Mouse (Mus musculus) liver, embryonic 14.5 days (tissue): ENCODE measurements around the gene Gpr87. TPM values are rescaled to one million over a fixed set of nuclear protein-coding genes. Genes with fewer than 3 reads are reported as not detected.
A peak's percentile ranks its signal among the peaks of the same experiment; 100 is the strongest.

ENCODE experiments used
- ATAC-seq: fragments of 200-750 bp; cut with Nextera tagmentation; 2 replicates; pipeline ENCODE4 v1.8.0; 2017; ENCODE audit warnings: moderate number of reproducible peaks, mild to moderate bottlenecking, moderate library complexity; ENCODE audit not compliant: insufficient read depth
- DNase-seq, 3 experiments: peaks; one replicate each; pipeline ENCODE4 v3.0.0-alpha.2; 2012 to 2013; ENCODE audit warnings: low read depth in 3 of 3, low spot score in 3 of 3
- H3K27ac ChIP-seq: fragments of 300-500 bp; sonication (generic); 2 replicates; pipeline ENCODE4 v1.5.1; 2014; ENCODE audit warnings: moderate library complexity, mild to moderate bottlenecking, control low read depth, inconsistent platforms
- H3K27me3 ChIP-seq: fragments of 300-500 bp; sonication (generic); 2 replicates; pipeline ENCODE4 v1.6.1; 2014; ENCODE audit warnings: mild to moderate bottlenecking, low read length, moderate library complexity; ENCODE audit not compliant: control insufficient read depth, insufficient read depth
- H3K36me3 ChIP-seq: fragments of 300-500 bp; sonication (generic); replicated peaks from 2 replicates; pipeline ENCODE4 v1.6.1; 2014; ENCODE audit warnings: low read depth; ENCODE audit not compliant: control insufficient read depth, insufficient read depth
- H3K4me1 ChIP-seq, 2 experiments: fragments of 200-500 bp in 1 of 2; fragments of 300-500 bp in 1 of 2; sonication (generic) in 1 of 2; replicated peaks; 2 replicates each; pipeline ENCODE4 v1.6.1; 2012 to 2014; ENCODE audit warnings: antibody characterized with exemption in 1 of 2, inconsistent platforms in 1 of 2, low read length in 1 of 2; ENCODE audit not compliant: control insufficient read depth in 2 of 2, insufficient read depth in 2 of 2
- H3K4me2 ChIP-seq: fragments of 300-500 bp; sonication (generic); 2 replicates; pipeline ENCODE4 v1.6.1; 2014; ENCODE audit warnings: low read depth, mild to moderate bottlenecking, control low read depth, moderate library complexity
- H3K4me3 ChIP-seq, 2 experiments: fragments of 200-500 bp in 1 of 2; fragments of 300-500 bp in 1 of 2; sonication (generic) in 1 of 2; 2 replicates each; pipeline ENCODE4 v1.5.1; 2012 to 2014; ENCODE audit warnings: low read depth in 2 of 2, low read length in 2 of 2, mild to moderate bottlenecking in 2 of 2, control low read depth in 1 of 2, inconsistent platforms in 1 of 2, moderate library complexity in 1 of 2; ENCODE audit not compliant: insufficient read depth in 1 of 2
- H3K9ac ChIP-seq: fragments of 300-500 bp; sonication (generic); replicated peaks from 2 replicates; pipeline ENCODE4 v1.6.1; 2014; ENCODE audit warnings: mild to moderate bottlenecking, control low read depth, moderate library complexity
- H3K9me3 ChIP-seq: fragments of 300-500 bp; sonication (generic); 2 replicates; pipeline ENCODE4 v1.6.1; 2016; ENCODE audit warnings: low read length, mixed read lengths; ENCODE audit not compliant: control insufficient read depth
- CTCF ChIP-seq: IDR thresholded peaks from 2 replicates; pipeline ENCODE4 v1.5.1; 2016; ENCODE audit warnings: antibody characterized with exemption, low read depth, control low read depth
- EP300 ChIP-seq: IDR thresholded peaks from 2 replicates; pipeline ENCODE4 v1.6.1; 2016; ENCODE audit warnings: antibody characterized with exemption, low read depth
- WGBS: fragments of 180-500 bp; shearing (Covaris S2); extraction: QIAGEN DNeasy Blood & Tissue Kit; methylation state at CpG from one replicate; pipeline ENCODE4 v1.1.7; 2014; ENCODE audit not compliant: insufficient replicate concordance; 5-methylcytosine and 5-hydroxymethylcytosine counted together
- polyA plus RNA-seq, 2 experiments: library from polyadenylated mRNA; depleted of rRNA in 1 of 2; stranded (reverse) in 1 of 2; unstranded in 1 of 2; fragments of >200 nt; fragmentation: Nextera tagmentation in 1 of 2; extraction: Ambion mirVana in 1 of 2; gene quantifications; 2 replicates each; pipeline versions ENCODE4 v1.2.1 to v1.2.3; 2012 to 2014

Gpr87 gene
- polyA plus RNA-seq, 2 experiments: not detected

GRCm38 (mm10) chr3:59140115-59140514 lies 54.8 kb downstream of the Gpr87 start:
- TF ChIP-seq CTCF (no peak), EP300 (no peak)
- DNase-seq: no peak
- Histone ChIP-seq H3K36me3 (no peaks in the 10 kb centered on the region), H3K27me3 (no peaks in the 10 kb centered on the region), H3K9ac (no peak overlapping the region), H3K4me3 (no peak overlapping the region), H3K4me2 (no peak overlapping the region), H3K9me3 (no peaks in the 10 kb centered on the region), H3K27ac (no peak overlapping the region), H3K4me1 (peaks cover 0 to 7% of the 10 kb centered on the region in 2 experiments; a peak in 1 of 4 replicates)
- ATAC-seq: no peak
- 71% methylated on average over 2 of the region's 2 CpGs for WGBS

GRCm38 (mm10) chr3:59139651-59140051 lies 55.3 kb downstream of the Gpr87 start:
- no peak for ATAC-seq
- Histone ChIP-seq H3K36me3 (no peaks in the 10 kb centered on the region), H3K4me2 (no peak overlapping the region), H3K27ac (no peak overlapping the region), H3K4me3 (no peak overlapping the region), H3K9ac (no peak overlapping the region), H3K9me3 (no peaks in the 10 kb centered on the region), H3K27me3 (no peaks in the 10 kb centered on the region), H3K4me1 (peaks cover 0 to 7% of the 10 kb centered on the region in 2 experiments; a peak in 1 of 4 replicates)
- DNase-seq: no peak
- TF ChIP-seq EP300 (no peak), CTCF (no peak)

- Histone ChIP-seq H3K27me3 (no peaks in the 10 kb centered on the region), H3K4me1 (peaks cover 0 to 7% of the 10 kb centered on the region in 2 experiments; a peak in 1 of 4 replicates), H3K27ac (no peak overlapping the region), H3K9ac (no peak overlapping the region), H3K4me3 (no peak overlapping the region), H3K36me3 (no peaks in the 10 kb centered on the region), H3K9me3 (no peaks in the 10 kb centered on the region), H3K4me2 (no peak overlapping the region)
- no peak for ATAC-seq
- 77% methylated on average over 12 of the region's 12 CpGs for WGBS
- DNase-seq: no peak
- TF ChIP-seq CTCF (no peak), EP300 (no peak)
Measured at GRCm38 (mm10) chr3:59138946-59139468, 55.9 kb downstream of the Gpr87 start.

GRCm38 (mm10) chr3:59135911-59136653 lies 58.8 kb downstream of the Gpr87 start:
- H3K4me2 ChIP-seq: no peak overlapping the region
- 53% methylated on average over 5 of the region's 5 CpGs for WGBS
- TF ChIP-seq EP300: no peak
- no peak for TF ChIP-seq CTCF
- ATAC-seq: no peak
- peaks cover 0 to 12% of the 10 kb centered on the region in 2 experiments; a peak in 3 of 4 replicates for H3K4me1 ChIP-seq
- no peaks in the 10 kb centered on the region for H3K36me3 ChIP-seq
- H3K9ac ChIP-seq: no peak overlapping the region
- H3K9me3 ChIP-seq: no peaks in the 10 kb centered on the region
- H3K27me3 ChIP-seq: no peaks in the 10 kb centered on the region
- no peak overlapping the region for H3K27ac ChIP-seq
- no peak overlapping the region for H3K4me3 ChIP-seq
- no peak for DNase-seq

GRCm38 (mm10) chr3:59133189-59133588 lies 61.7 kb downstream of the Gpr87 start:
- ATAC-seq: peak; percentile 79
- no peak overlapping the region for H3K4me3 ChIP-seq
- no peaks in the 10 kb centered on the region for H3K36me3 ChIP-seq
- no peaks in the 10 kb centered on the region for H3K27me3 ChIP-seq
- no peak overlapping the region for H3K27ac ChIP-seq
- DNase-seq: peak in 1 of 3 experiments; percentile 24
- H3K9me3 ChIP-seq: no peaks in the 10 kb centered on the region
- peaks cover 0 to 19% of the 10 kb centered on the region in 2 experiments; a peak in 3 of 4 replicates for H3K4me1 ChIP-seq
- 10% methylated on average over 5 of the region's 5 CpGs for whole genome bisulfite sequencing
- peak; percentile 46 for TF ChIP-seq EP300
- TF ChIP-seq CTCF: no peak
- H3K4me2 ChIP-seq: no peak overlapping the region
- no peak overlapping the region for H3K9ac ChIP-seq
